Mouse (Mus musculus) lung, adult 2 months (tissue): ENCODE measurements around the gene Ywhae.

Source experiments
- CTCF ChIP-seq: fragments of 200-500 bp; IDR thresholded peaks from 2 replicates; pipeline ENCODE4 v1.5.1; 2011; ENCODE audit warnings: mild to moderate bottlenecking, low read length, control low read depth; ENCODE audit not compliant: insufficient read depth
- POLR2A ChIP-seq: fragments of 200-500 bp; IDR thresholded peaks from 2 replicates; pipeline ENCODE4 v1.6.1; 2011; ENCODE audit warnings: low read depth, mild to moderate bottlenecking, control low read depth, low read length, borderline replicate concordance; ENCODE audit errors: extremely low read depth

DNA sequence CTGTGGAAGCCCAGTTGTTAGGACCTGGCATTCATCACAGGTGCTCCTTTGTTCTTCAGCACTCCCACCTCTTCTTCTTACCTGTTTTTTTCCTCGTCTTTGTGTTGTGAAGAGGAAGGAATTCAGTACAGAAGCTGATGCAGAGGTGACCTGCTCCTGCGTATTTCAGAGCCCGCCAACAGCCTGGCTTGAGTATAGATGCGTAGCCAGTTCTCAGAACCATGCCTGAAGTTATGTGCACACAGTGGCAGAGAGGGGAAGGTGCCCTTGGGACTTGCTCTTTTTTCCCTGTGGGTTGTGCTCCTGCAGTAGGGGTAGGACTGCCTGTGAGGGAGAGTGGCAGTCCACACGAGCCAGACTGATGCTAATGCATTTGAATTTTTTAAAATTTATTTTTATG lies 39.1 kb upstream of the Ywhae start:
- TF ChIP-seq POLR2A, result no peak
- TF ChIP-seq CTCF, result no peak
